Mouse (Mus musculus) bone marrow macrophage, adult 2 months (primary cell): ENCODE data around the gene Dock1.

Source experiments
- CTCF ChIP-seq: IDR thresholded peaks from 2 replicates; pipeline ENCODE4 v1.5.1; 2012; ENCODE audit warnings: low read depth, mild to moderate bottlenecking, low read length, moderate library complexity
- POLR2A ChIP-seq: IDR thresholded peaks from 2 replicates; pipeline ENCODE4 v1.6.1; 2012; ENCODE audit warnings: mild to moderate bottlenecking, low read depth, low read length, borderline replicate concordance

- TF ChIP-seq POLR2A: no peak
- no peak for TF ChIP-seq CTCF
These were observed 33.2 kb downstream of the Dock1 start for GRCm38 (mm10) chr7:134703704-134704103.
